Mouse (Mus musculus) ovary, adult 18-20 months (tissue): ENCODE data around the gene Zglp1.

ENCODE experiments used
- DNase-seq: peaks from one replicate; pipeline ENCODE4 v3.0.0; 2022; ENCODE audit warnings: low spot score, mixed read lengths

Gene Zglp1

GRCm38 (mm10) chr9:21026849-21027248, 40.0 kb downstream of the Zglp1 start:
- no peak for DNase-seq

GRCm38 (mm10) chr9:21025258-21025810, 41.6 kb downstream of the Zglp1 start:
- no peak for DNase-seq

- no peak for DNase-seq
Measured at GRCm38 (mm10) chr9:21022726-21023125, 44.2 kb downstream of the Zglp1 start.

- DNase-seq = no peak
Measured at GRCm38 (mm10) chr9:21022288-21022687, 44.6 kb downstream of the Zglp1 start.

GRCm38 (mm10) chr9:21021363-21021762, 45.5 kb downstream of the Zglp1 start:
- DNase-seq = no peak

- no peak for DNase-seq
Measured at GRCm38 (mm10) chr9:21018600-21018999, 48.3 kb downstream of the Zglp1 start.

GRCm38 (mm10) chr9:21017177-21017575, 49.7 kb downstream of the Zglp1 start:
- no peak for DNase-seq

GRCm38 (mm10) chr9:21016331-21017176, 50.3 kb downstream of the Zglp1 start:
- DNase-seq = no peak

- DNase-seq = no peak
Measured at GRCm38 (mm10) chr9:21015571-21016130, 51.2 kb downstream of the Zglp1 start, which contains the start of gene Icam1. TSS of gene Icam1 (plus strand) at chr9:21015985.

- no peak for DNase-seq
Measured at GRCm38 (mm10) chr9:21014691-21015570, 52.0 kb downstream of the Zglp1 start.
